Mouse (Mus musculus): Measurements from ENCODE around the gene Mrpl54.
A peak's percentile ranks its signal among the peaks of the same experiment; 100 is the strongest.
"Not testable (repeated sequence)": the region's sequence is repeated elsewhere in the genome, so short reads cannot be mapped to it uniquely, and the experiment has no call there.

Mrpl54 gene

GRCm38 (mm10) chr10:81229735-81230437, 36.8 kb downstream of the Mrpl54 start:
- no peak for DNase-seq (ENCODE audit: low read depth, low spot score)

- DNase-seq (ENCODE audit: low read depth, low spot score), result not testable (repeated sequence)
Observed at GRCm38 (mm10) chr10:81223731-81224130, 43.0 kb downstream of the Mrpl54 start.

GRCm38 (mm10) chr10:81221402-81222015, 45.2 kb downstream of the Mrpl54 start:
- DNase-seq (ENCODE audit: low read depth, low spot score), result no peak

GRCm38 (mm10) chr10:81217964-81218363, 48.8 kb downstream of the Mrpl54 start:
- peak; percentile 52 for DNase-seq (ENCODE audit: low read depth, low spot score)

GRCm38 (mm10) chr10:81217267-81217666, 49.5 kb downstream of the Mrpl54 start:
- DNase-seq (ENCODE audit: low read depth, low spot score), result not testable (repeated sequence)

GRCm38 (mm10) chr10:81216810-81217209, 49.9 kb downstream of the Mrpl54 start:
- DNase-seq (ENCODE audit: low read depth, low spot score), result no peak

GRCm38 (mm10) chr10:81216260-81216659, 50.5 kb downstream of the Mrpl54 start:
- no peak for DNase-seq (ENCODE audit: low read depth, low spot score)
